Mouse (Mus musculus): ENCODE measurements around the gene Zfp983. TPM values are rescaled to one million over a fixed set of nuclear protein-coding genes. Genes with fewer than 3 reads are reported as not detected.
"Not testable (repeated sequence)": the region's sequence is repeated elsewhere in the genome, so short reads cannot be mapped to it uniquely, and the experiment has no call there.

Zfp983 gene
- 5.4 and 5.6 TPM in 2 replicates for polyA plus RNA-seq (2015; fragmentation: Nextera tagmentation; extraction: Ambion mirVana)

DNA sequence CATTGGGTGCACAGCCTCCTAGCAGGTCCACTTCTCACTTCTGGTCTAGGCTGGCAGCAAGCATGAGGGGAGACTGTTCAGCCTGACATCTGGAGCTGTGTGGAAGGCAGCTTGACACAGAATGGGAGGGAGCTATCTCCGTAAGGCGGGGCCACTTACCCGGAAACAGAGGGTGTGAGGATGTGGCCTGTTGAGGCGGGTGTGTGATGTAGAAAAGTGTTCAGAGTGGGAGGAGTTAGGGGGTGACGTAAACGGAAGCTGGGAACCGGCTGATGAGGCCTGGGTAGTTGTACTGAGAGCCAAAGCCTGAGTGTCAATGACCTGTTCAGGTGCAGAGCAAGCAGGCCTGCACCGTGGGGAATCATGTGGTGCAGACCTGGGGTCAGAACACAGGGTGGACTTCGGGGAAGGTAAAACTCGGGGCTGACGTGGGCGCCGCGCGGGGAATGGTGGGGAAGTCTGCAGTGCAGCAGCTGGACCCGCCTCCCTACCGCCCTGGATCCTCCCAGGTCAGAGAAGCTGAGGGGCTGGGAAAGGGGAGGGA lies at the start of gene Zfp983:
TSS of gene Zfp983 (plus strand) at position 261 of the 544 bp plus-strand sequence.
- H3K27me3 ChIP-seq; H3K9me3 ChIP-seq (replicated peaks); H3K4me1 ChIP-seq; H3K36me3 ChIP-seq: not testable (repeated sequence)
- H3K4me2 ChIP-seq (replicated peaks), result peak within 1 kb of the TSS; percentile 48
- peak; percentile 99 for ATAC-seq (ENCODE audit: insufficient number of reproducible peaks, low FRiP score, low TSS enrichment, low read depth)
- peak within 1 kb of the TSS; percentile 49 for H3K4me3 ChIP-seq (replicated peaks)
- H3K27ac ChIP-seq (replicated peaks), result peak within 1 kb of the TSS; percentile 80
- H3K9ac ChIP-seq, result 0 out of 2 replicates have a peak within 1 kb of the TSS, but pooled peaks have one; percentile 31
- under 1% methylated on average over 17 of the region's 17 CpGs for WGBS

DNA sequence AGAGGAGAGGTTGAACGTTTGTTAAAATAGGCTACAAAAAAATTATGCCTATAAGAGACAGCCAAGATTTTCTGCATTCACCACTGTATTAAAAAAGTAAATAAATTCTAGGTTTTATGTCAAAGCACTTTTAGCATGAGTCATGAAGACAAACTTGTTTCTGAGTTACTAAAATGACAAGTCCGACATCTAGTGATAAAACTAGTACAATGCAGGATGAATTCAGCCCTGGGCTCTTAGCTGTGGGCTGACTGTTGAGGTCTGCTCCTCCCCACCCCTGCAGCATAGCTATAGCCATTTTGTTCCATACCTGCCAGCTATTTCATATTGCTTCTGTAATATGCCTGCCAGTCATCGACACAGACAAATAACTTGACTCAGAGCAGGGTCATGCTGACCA lies 34.1 kb upstream of the Zfp983 start:
- Histone ChIP-seq H3K36me3 (no peaks in the 10 kb centered on the region), H3K4me3 (replicated peaks) (no peak overlapping the region), H3K4me2 (replicated peaks) (no peak overlapping the region), H3K27ac (replicated peaks) (no peak overlapping the region), H3K9me3 (replicated peaks) (no peaks in the 10 kb centered on the region), H3K9ac (no peak overlapping the region), H3K27me3 (no peaks in the 10 kb centered on the region), H3K4me1 (no peaks in the 10 kb centered on the region)
- 71% methylated on average over 3 of the region's 3 CpGs for WGBS
- no peak for ATAC-seq (ENCODE audit: insufficient number of reproducible peaks, low FRiP score, low TSS enrichment, low read depth)

DNA sequence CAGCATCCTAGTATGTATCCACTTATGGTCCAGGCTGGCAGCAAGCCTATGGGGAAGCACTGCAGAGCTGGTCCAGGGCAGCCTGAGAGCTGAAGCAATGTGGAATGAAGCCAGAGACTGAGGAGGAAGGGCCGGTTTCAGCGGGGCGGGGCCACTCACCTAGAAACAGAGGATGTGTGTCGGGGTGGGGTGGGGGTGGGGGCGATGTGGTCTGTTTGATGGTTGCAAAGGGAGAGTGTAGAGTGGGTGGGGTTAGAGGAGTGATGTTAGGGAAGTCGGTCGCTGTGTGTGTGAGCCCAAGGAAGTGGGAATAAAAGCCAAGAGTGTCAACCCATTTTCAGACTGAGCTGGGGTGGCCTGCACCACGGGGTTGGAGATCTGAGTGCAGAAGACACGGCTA lies 33.1 kb upstream of the Zfp983 start:
- 8% methylated on average over 9 of the region's 9 CpGs for WGBS

DNA sequence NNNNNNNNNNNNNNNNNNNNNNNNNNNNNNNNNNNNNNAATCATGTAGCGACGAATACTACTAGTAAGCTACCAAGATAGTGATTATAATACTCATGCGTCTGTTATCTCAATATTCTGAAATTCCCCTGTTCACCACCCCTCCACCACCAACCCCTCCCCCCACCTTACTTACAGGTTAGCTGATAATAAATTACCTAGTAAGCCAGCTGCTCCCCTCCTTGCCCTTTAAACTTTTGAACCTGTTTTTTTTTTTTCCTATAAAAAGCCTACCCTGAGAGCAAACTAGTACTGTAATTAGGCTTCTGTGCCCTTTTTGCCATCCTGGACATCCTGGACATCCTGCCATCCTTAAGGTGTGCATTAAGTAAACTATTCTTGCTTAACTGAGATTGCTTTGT lies 26.8 kb upstream of the Zfp983 start:
- whole genome bisulfite sequencing, result 0% methylated on average over 1 of the region's 3 CpGs
- ATAC-seq (ENCODE audit: insufficient number of reproducible peaks, low FRiP score, low TSS enrichment, low read depth), result no peak
- no peaks in the 10 kb centered on the region for H3K4me1 ChIP-seq
- H3K27ac ChIP-seq (replicated peaks), result no peak overlapping the region
- H3K4me3 ChIP-seq (replicated peaks), result no peak overlapping the region
- H3K9ac ChIP-seq, result no peak overlapping the region
- no peaks in the 10 kb centered on the region for H3K36me3 ChIP-seq
- H3K4me2 ChIP-seq (replicated peaks), result no peak overlapping the region
- 0 out of 2 replicates have a peak, but pooled peaks cover 4% of the 10 kb centered on the region for H3K9me3 ChIP-seq (replicated peaks)
- H3K27me3 ChIP-seq, result no peaks in the 10 kb centered on the region

More for the DNA sequence above, 33.1 kb upstream of the Zfp983 start:
- Histone ChIP-seq H3K4me2 (replicated peaks) (no peak overlapping the region), H3K36me3 (no peaks in the 10 kb centered on the region), H3K9me3 (replicated peaks) (no peaks in the 10 kb centered on the region), H3K9ac (no peak overlapping the region), H3K27me3 (no peaks in the 10 kb centered on the region), H3K4me1 (no peaks in the 10 kb centered on the region), H3K4me3 (replicated peaks) (no peak overlapping the region), H3K27ac (replicated peaks) (no peak overlapping the region)
- 0 out of 2 replicates have a peak, but pooled peaks have one; percentile 34 for ATAC-seq (ENCODE audit: insufficient number of reproducible peaks, low FRiP score, low TSS enrichment, low read depth)

DNA sequence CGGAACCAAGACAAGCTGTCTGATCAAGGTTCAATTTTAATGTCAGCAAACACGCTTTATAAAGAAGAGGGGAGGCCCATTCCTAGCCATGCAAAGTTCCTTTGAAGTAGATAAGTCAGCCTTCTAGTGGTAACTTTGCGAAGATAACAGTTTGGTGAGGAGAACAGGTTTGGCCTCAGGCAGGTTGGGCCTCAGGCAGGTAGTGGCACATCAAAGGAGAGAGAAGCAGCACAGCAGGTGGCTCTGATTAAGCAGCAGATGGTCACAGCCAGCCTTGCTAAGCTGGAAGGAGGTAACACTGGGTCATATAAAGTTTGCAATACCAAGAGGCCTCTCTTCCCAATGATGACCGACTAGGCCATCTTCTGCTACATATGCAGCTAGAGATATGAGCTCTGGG lies 14.7 kb upstream of the Zfp983 start:
- 61% methylated on average over 4 of the region's 4 CpGs for WGBS
- not testable (repeated sequence) for H3K9ac ChIP-seq; H3K27ac ChIP-seq (replicated peaks)

DNA sequence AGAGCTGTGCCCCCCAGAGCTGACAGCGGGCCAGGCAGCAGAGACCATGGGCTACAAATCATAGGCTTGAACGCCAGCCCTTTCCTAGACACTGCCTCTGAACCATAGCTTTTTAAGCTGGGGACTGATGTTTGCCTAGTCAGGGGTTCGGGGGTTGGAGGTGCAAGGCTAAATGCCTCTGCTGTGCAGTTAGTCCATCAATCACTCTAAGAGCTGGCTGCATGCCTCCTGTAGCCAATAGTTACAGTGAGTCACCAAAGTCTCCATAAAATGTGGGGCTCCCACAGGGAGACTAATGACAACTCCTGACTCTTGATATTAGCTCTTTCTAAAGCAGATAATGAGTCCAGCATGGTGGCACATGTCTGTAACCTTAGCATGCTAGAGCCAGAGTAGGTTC lies 1.6 kb upstream of the Zfp983 start:
- H3K4me3 ChIP-seq (replicated peaks), result no peak overlapping the region
- 0 out of 2 replicates have a peak, but pooled peaks cover 4% of the 10 kb centered on the region for H3K4me1 ChIP-seq
- H3K36me3 ChIP-seq, result no peaks in the 10 kb centered on the region
- no peak overlapping the region for H3K9ac ChIP-seq
- H3K9me3 ChIP-seq (replicated peaks), result no peaks in the 10 kb centered on the region
- H3K27me3 ChIP-seq, result no peaks in the 10 kb centered on the region
- no peak for ATAC-seq (ENCODE audit: insufficient number of reproducible peaks, low FRiP score, low TSS enrichment, low read depth)
- H3K27ac ChIP-seq (replicated peaks), result no peak overlapping the region
- WGBS, result 82% methylated on average over 3 of the region's 3 CpGs
- no peak overlapping the region for H3K4me2 ChIP-seq (replicated peaks)

More for the DNA sequence above, 14.7 kb upstream of the Zfp983 start:
- not testable (repeated sequence) for H3K4me3 ChIP-seq (replicated peaks); H3K4me1 ChIP-seq; H3K9me3 ChIP-seq (replicated peaks); ATAC-seq (ENCODE audit: insufficient number of reproducible peaks, low FRiP score, low TSS enrichment, low read depth); H3K4me2 ChIP-seq (replicated peaks); H3K36me3 ChIP-seq; H3K27me3 ChIP-seq

DNA sequence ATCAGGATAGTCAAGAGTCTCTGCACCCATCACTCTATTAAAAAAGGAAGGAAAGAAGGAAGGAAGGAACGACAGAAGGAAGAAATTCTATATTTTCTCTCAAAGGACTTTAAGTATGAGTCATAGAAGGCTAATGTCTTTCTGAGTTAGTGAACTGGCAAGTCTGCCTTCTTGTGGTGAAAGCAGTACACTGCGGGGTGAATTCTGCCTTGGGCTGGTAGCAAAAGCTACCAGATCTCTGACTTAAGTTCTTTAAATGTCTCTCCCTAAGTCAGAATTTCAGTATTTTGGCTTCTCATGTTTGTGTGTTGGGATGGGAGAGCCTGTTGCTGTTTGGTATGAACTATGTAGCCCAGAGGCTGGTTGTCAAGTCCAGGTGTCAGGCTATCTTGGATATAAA lies 488 bp upstream of the Zfp983 start:
- 24% methylated on average over 2 of the region's 2 CpGs for WGBS
- H3K36me3 ChIP-seq, result no peaks in the 10 kb centered on the region
- H3K4me3 ChIP-seq (replicated peaks), result peak overlapping the region; percentile 49
- peak overlapping the region; percentile 80 for H3K27ac ChIP-seq (replicated peaks)
- H3K27me3 ChIP-seq, result no peaks in the 10 kb centered on the region
- H3K9ac ChIP-seq, result no peak overlapping the region
- 0 out of 2 replicates have a peak, but pooled peaks cover 4% of the 10 kb centered on the region for H3K4me1 ChIP-seq
- H3K4me2 ChIP-seq (replicated peaks), result peak overlapping the region; percentile 48
- no peak for ATAC-seq (ENCODE audit: insufficient number of reproducible peaks, low FRiP score, low TSS enrichment, low read depth)
- no peaks in the 10 kb centered on the region for H3K9me3 ChIP-seq (replicated peaks)

DNA sequence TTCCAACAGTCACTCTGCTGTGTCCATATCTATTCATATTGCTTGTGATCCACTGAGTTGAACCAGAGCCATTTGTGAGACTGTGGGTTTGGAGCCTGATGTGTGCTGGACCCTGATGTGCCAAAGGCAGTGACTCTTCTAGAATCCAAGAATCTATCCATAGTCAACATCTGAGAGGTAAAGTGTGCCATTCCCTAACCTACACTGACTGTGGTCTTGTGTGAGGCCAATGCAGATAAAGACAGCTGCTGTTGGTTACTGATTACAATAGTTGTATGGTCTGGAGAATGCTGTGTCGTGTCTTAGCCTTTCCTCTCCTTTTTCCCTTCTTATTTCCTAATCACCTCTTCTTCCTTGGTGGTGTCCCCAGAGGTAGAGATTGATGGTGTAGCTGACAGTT lies 28.4 kb downstream of the Zfp983 start:
- H3K9me3 ChIP-seq (replicated peaks); H3K9ac ChIP-seq; H3K27ac ChIP-seq (replicated peaks); H3K36me3 ChIP-seq; ATAC-seq (ENCODE audit: insufficient number of reproducible peaks, low FRiP score, low TSS enrichment, low read depth); H3K4me3 ChIP-seq (replicated peaks); H3K4me2 ChIP-seq (replicated peaks); H3K4me1 ChIP-seq; H3K27me3 ChIP-seq: not testable (repeated sequence)
- 27% methylated on average over 1 of the region's 1 CpGs for WGBS

DNA sequence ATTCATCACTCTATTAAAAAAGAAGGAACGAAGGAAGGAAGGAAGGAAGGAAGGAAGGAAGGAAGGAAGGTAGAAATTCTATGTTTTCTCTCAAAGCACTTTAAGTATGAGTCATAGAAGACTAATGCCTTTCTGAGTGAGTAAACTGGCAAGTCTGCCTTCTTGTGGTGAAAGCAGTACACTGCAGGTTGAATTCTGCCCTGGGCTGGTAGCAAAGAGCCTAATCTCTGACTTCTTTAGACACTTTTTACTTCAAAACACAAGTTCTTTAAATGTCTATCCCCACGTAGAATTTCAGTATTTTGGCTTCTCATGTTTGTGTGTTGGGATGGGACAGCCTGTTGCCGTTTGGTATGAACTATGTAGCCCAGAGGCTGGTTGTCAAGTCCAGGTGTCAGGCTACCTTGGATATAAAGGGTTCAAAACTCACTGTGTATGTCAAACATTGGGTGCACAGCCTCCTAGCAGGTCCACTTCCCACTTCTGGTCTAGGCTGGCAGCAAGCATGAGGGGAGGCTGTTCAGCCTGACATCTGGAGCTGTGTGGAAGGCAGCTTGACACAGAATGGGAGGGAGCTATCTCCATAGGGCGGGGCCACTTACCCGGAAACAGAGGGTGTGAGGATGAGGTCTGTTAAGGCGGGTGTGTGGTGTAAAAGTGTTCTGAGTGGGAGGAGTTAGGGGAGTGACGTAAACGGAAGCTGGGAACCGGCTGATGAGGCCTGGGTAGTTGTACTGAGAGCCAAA lies 29.0 kb downstream of the Zfp983 start:
- peak; percentile 99 for ATAC-seq (ENCODE audit: insufficient number of reproducible peaks, low FRiP score, low TSS enrichment, low read depth)
- 4% methylated on average over 9 of the region's 9 CpGs for WGBS
- no peaks in the 10 kb centered on the region for H3K27me3 ChIP-seq
- H3K36me3 ChIP-seq, result no peaks in the 10 kb centered on the region
- H3K9ac ChIP-seq, result 0 out of 2 replicates have a peak overlapping the region, but pooled peaks have one; percentile 6
- peak overlapping the region; percentile 85 for H3K27ac ChIP-seq (replicated peaks)
- peaks cover 4% of the 10 kb centered on the region; the same call in 1 of the 2 replicates for H3K4me1 ChIP-seq
- H3K4me3 ChIP-seq (replicated peaks), result peak overlapping the region; percentile 51
- peak overlapping the region; percentile 61 for H3K4me2 ChIP-seq (replicated peaks)
- no peaks in the 10 kb centered on the region for H3K9me3 ChIP-seq (replicated peaks)

DNA sequence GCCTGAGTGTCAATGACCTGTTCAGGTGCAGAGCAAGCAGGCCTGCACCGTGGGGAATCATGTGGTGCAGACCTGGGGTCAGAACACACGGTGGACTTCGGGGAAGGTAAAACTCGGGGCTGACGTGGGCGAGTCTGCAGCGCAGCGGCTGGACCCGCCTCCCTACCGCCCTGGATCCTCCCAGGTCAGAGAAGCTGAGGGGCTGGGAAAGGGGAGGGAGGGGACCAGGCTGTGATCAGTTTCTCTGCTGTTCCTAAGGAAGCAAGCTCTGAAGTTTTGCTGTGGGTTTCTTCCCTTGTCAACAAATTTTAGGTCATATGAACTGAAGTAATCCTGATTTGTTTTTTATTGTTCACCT lies 29.6 kb downstream of the Zfp983 start:
- peak overlapping the region; percentile 51 for H3K4me3 ChIP-seq (replicated peaks)
- not testable (repeated sequence) for H3K36me3 ChIP-seq; H3K27me3 ChIP-seq; H3K9me3 ChIP-seq (replicated peaks); H3K4me1 ChIP-seq
- 0% methylated on average over 10 of the region's 10 CpGs for WGBS
- H3K4me2 ChIP-seq (replicated peaks), result peak overlapping the region; percentile 61
- H3K9ac ChIP-seq, result 0 out of 2 replicates have a peak overlapping the region, but pooled peaks have one; percentile 6
- peak overlapping the region; percentile 85 for H3K27ac ChIP-seq (replicated peaks)
- ATAC-seq (ENCODE audit: insufficient number of reproducible peaks, low FRiP score, low TSS enrichment, low read depth), result peak; percentile 90

DNA sequence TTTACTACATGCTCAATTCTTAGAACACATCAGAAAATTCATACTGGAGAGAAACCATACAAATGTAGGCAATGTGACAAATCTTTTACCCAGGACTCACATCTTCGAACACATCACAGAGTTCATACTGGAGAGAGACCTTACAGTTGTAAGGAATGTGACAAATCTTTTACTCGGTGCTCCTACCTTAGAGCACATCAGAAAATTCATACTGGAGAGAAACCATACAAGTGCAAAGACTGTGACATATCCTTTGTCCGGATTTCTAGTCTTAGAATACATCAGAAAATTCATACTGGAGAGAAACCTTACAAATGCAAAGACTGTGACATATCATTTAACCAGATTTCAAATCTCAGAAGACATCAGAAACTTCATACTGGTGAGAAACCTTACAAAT lies 41.1 kb downstream of the Zfp983 start, which contains the start of gene Gm10226:
TSS of gene Gm10226 (plus strand) at position 301 of the 400 bp plus-strand sequence.
- Histone ChIP-seq H3K9me3 (replicated peaks) (no peaks in the 10 kb centered on the region), H3K27ac (replicated peaks) (no peak within 1 kb of the TSS), H3K36me3 (peaks cover 31% of the 10 kb centered on the region), H3K4me1 (no peaks in the 10 kb centered on the region), H3K4me3 (replicated peaks) (no peak within 1 kb of the TSS), H3K4me2 (replicated peaks) (no peak within 1 kb of the TSS), H3K9ac (no peak within 1 kb of the TSS), H3K27me3 (no peaks in the 10 kb centered on the region)
- no peak for ATAC-seq (ENCODE audit: insufficient number of reproducible peaks, low FRiP score, low TSS enrichment, low read depth)
- WGBS, result 89% methylated on average over 3 of the region's 3 CpGs
